Mouse (Mus musculus): ENCODE measurements at regions not wholly inside any gene's neighbourhood (a gene's known extent, or its start where the extent isn't known, plus 50 kb on each side); places are given as distances from the start of the nearest gene placed in this dataset.

DNA sequence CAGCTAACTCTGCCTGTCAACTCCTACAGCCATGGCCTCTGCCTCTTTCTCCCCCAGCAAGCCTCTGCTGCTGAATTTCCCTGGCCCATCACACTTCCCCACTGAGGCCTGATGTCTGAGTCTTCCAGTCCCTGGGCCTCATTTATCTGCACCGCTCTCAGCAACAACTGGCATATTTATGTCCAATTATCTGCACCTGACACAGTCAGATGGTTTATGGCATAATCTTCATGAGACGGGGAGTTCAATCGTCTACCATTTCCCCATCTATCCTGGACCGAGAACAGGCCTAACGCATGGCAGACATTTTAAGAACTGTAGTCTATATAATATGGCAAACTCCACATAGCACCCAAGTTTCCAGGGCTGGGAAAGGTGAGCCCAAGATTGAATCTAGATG, 1512.8 kb upstream of the Gm6569 start:
- DNase-seq = no peak

DNA sequence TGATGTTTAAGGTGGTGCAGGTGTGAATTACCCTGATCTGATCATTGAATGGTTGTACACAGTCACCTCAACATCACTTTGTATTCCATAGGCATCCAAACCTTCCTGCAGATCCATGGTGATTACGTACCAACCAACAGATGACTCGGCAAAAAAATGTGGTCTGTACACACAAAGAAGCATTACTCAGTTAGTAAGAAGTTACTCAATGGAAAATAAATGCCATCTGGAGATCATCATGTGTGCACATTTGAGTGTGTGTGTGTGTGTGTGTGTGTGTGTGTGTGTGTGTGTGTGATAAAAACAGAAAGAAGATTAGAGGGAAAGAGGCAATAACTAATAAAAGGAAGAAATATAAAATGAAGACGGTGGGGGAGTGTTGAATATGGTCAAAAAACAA, 1512.2 kb upstream of the Gm6569 start:
- DNase-seq = no peak

DNA sequence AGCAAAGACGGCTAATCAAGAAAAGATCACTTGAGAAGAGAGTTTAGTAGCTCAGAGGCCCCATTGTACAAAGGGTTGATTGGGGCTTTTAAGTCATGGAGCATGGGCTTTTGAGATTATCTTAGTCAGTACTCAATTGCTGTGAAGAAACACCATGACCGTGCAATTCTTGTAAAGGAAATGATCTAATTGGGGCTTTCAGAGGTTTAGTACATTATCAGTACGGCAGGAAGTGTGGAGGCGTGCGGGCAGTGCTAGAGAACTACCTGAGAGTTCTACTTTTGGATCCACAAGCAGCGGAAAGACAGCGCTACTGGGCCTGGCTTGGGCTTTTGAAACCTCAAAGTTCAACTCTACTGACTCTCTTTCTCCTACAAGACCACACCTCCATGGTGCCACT, 1511.2 kb upstream of the Gm6569 start:
- no peak for DNase-seq

DNA sequence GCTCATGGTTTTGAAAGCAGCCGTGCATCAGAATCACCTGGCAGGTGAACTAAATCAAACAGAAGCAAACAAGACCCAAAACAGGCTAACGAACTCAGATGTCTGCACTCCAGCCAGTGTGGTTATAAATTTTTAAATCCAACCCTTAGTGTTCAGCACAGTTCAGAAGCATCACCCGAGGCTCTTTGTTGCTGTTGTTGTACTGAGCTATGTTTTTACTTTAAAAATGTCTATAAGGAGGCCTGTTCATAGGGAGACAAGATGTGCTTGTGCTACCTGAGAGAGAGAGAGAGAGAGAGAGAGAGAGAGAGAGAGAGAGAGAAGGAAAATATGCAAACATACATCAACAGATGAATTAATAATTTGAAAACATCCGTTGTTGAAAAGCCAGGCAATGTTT, 1503.1 kb upstream of the Gm6569 start:
- DNase-seq = no peak

DNA sequence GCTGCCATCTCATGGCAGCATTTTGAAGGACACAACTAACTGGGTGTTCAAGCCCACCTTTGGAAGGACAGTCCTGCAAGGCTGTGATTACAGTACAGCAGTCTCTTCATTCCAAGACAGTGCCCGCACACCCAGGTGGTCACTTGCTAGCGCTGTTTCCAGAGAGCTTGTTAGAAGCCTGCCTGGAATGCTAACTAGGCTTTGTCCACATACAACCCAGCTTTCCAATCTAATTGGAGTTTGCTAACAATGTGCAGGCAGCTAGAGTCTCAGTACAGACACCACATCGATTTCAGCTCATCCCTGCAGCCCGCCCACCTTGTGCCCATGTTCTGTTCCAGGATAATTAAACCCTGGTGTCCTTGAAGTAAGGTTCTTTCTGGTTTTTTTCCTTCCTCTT, 1499.9 kb upstream of the Gm6569 start:
- no peak for DNase-seq

DNA sequence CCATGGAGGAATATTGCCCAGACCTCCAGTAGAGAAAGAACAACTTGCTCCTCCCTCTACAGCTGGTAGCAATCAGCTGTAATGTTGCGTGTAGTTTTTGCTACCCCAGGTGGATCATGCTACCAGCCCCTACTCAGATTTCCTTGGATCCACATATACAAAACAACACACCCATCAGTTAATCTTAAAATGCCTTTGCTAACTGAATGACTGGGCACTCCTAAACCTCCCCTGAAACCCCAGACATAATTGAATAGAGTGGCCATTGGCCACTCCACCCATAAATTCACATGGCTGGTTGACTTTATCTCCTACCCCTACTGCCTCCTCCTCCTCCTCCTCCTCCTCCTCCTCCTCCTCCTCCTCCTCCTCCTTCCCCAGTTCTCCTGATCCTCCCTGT, 1494.7 kb upstream of the Gm6569 start:
- DNase-seq = no peak

DNA sequence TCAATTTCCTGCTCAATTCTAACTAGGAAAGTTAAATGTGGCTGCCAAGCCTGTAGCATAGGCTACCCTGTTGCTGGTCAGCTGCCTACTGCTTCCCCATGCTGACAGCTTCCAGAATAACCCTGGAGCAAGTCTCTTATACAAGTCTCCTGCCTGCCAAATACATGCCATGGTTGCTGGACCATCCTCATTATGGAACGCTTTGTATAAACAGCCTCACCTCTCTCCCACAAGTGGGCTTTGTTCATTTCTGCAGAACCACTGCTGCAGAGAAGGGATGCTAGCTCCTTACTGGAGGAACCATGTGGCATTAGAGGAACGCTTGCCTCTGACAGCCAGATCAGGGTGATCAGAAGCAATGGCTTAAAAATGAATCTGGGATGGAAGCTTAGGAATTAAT, 1492.4 kb upstream of the Gm6569 start:
- DNase-seq = no peak

DNA sequence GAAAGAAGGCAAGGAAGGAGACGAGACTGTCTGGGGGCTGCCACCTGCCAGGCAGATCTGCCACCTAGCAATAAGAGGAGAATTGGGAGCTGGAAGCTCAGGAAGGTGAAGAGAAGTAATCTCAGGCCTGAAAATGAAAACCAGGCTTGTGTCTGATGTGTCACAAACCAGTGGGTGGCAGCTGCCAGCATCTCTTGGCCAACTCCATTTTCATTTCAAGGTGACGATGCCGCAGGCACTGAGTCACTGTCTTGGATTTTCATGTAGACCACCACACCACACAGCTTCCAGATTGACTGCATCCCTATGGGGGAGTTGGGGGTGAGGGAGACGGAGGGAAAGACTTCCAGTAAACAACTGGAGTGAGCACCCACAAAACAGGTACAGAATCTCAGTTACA, 1491.9 kb upstream of the Gm6569 start:
- DNase-seq = no peak

DNA sequence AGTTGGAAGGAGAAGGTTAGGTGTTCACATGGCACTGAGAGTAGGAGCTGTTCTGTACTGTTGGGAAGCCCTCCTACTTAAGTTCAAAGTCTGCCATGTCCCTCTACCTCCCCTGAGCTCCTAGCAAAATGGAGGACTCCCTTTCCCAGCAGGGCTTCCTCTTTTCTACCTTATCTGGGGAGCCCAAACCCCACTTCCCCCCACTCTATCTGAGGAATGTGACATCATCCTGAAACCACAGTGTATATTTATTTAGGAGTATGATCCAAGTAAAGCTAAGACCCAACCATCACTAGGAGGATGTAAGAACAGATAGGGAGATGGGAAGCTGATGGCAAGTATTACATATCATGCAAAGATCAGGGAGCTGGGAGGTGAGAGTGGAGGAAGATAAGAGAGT, 1490.6 kb upstream of the Gm6569 start:
- no peak for DNase-seq

DNA sequence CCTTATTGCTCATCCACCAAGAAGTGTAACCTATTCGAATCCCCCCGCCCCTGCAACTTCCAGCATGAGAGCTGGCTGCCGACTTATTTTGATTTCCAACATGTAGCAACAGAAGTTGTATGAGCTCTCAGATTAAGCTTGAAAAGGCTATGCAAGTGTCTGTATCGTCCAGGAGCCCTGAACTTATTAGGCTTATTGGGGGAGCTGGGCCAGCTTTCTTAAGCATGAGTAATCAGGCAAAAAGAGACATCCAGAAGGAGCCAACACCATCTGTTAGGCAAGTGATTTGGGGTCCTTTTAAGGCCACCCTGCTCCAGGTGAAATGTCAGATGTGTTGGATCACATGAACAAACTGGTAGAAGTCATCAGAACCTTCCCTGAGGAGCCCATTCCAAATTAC, 1481.0 kb upstream of the Gm6569 start:
- DNase-seq = no peak

DNA sequence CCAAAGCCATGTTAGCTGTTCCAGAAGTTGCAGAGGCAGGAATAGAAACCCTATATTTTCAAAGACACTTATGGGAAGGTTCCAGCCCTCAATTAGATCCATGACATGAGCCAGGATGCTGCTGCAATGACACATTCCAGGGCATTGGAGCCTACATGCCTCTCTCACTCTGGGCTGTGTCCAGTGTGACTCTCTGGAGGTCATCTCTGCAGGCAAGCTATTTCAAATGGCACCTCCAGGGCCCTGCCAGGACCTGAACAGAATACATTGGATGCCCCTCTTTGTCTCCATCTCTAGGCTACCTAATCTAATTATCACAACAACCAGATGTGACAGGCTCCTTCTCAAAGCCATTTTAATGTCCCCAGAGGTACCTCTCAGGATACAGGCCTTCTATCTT, 1478.7 kb upstream of the Gm6569 start:
- DNase-seq = no peak

DNA sequence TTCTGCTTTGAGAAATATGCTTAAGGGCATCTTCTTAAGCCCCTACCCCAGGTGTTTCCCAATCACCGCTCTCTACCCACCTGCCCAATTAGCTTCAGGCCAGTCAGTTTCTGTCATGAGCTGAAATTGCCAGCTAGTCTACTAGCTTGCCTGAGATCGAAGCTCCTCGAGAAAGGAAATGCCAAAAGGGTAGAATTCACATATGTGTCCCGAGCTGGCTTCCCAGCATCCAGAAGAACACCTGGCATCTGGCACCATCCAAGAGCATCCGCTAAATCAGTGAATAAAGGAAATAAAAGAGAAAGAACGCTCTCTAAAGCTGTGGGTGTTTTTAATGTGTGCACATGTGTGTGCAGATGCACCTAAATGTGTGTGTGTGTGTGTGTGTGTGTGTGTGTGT, 1474.7 kb upstream of the Gm6569 start:
- no peak for DNase-seq

DNA sequence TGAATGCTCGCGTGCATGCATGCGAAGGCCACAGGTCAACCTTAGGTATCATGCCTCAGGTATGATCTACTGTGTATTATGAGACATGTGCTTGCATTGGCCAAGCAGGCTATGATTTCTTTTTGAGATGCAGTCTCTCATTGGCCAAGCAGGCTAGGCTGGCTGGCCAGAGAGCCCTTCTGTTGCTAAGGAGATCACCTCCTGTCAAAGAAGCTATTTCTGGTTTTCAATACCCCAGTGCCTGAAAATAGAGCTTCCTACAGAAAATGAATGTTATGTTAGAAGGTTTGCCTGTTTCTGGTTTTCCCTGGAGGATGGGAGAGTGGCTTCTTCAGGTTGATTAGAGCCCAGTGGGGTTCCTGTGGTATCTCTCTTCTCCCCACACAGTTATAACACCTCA, 1474.3 kb upstream of the Gm6569 start:
- no peak for DNase-seq

DNA sequence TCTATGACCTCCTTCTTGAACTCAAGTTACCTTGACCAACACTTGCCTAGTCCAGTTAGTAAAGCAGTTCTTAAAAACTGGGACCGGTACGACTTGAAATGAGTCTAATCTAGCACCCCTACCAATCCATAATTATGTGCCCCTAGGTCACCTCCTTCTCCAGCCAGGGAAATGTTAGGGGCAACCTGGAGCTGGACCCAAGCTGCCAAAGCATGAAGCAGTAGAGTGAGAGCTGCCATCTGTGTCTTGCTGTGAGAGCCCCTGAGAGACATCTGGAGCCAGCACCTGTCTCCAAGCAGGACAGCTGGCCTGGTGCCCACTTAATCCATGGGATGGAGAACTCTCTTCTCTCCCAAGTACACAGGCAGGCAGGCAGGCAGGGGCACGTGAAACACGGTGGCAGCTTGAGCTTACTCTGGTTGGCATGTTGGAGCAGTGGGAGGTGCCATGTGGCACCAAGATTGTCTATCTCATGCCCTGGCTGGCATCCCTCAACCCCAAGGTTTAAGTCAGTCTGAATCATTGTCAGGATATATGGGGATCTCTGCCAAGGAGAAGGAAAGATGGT, 1473.8 kb upstream of the Gm6569 start:
- no peak for DNase-seq

DNA sequence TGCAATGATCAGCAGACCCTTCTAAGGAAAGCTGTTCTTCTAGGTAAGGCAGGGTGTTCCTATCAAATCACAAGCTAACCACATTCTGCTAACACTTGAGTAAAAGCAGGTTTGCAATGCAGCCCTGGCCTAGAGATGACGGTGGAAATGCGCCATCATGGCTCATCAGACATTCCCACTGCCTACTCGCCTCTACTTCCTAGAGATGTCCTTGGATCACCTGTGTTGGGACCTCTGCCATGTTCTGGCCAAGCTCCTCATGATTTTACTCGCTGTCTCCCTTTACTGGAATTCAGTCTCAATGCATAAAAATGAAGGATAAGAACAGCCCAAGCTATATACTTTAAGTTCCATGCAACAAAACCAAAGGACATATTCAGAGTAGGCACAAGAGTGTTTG, 1461.3 kb upstream of the Gm6569 start:
- no peak for DNase-seq

DNA sequence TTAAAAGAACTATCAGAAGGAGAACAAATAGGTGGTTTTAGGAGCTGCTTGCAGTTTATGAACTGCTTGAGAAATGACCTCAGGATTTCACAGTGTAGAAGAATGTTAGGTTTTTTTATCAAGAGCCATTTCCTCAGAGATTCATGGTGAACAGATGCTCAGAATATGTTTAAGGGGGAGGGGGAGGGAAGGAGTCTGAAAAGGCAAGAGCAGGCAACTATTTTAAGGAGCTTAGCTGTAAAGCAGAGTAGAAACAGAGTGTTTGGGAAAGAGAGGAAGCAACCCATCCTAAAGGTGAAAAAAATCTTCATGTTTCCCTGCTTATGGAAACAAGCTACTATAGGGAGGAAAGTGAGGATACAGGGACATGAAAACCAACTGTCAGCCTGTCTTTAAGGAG, 1457.2 kb upstream of the Gm6569 start:
- DNase-seq = no peak

DNA sequence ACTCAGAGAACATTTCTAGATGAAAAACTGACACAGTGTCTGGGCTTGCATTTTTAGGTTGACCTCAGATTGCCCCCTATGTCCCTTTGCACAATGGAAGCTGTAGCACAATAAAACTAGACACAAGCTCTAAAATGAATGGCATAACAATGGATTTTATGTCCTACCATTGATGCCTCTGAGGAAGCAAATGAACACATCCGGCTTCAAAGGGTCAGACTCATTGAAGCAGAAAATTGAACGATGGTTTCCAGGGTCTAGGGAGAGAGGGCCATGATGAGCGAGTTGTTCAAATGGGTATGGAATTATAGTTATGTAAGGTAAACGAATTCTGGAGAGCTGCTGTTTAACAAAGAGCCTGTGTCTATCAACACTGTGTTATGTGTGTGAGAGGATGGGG, 1455.1 kb upstream of the Gm6569 start:
- no peak for DNase-seq

DNA sequence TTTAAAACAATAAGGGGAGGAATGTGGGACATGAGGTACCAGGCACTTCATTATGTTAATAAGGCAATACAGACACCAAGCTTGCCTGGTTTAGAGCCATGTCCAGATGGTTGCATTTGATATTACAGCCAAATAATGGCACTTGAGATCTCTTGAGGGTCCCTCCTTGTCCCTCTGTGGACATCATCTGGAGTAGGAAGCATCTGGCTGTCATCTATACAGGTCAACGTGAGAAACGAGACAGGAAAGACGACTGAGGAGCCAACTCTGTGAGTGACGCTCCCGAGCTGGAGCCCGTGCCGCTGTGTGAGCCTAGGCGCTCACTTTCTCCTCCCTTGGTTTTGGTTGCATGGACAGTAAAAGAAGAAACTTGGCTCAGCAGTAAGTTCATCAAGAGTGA, 1453.2 kb upstream of the Gm6569 start:
- DNase-seq = no peak

DNA sequence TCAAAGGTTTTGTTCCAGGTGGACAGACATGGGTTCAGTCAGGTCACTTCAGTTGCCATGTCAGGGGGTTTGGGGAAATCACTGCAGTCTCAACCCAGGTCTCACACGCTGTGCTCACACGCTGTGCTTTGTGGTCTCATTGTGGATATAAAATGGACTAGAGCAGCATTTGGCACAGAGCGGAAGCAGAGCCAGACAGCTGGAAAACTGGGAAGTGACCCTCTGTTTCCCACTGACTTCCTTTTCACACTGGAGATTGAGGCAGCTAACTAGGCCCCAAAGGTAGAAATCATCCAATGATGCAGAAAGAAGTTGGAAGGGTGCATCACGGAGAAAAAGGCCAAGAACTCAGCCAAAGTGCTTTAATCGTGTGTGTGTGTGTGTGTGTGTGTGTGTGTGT, 1452.6 kb upstream of the Gm6569 start:
- DNase-seq = no peak

DNA sequence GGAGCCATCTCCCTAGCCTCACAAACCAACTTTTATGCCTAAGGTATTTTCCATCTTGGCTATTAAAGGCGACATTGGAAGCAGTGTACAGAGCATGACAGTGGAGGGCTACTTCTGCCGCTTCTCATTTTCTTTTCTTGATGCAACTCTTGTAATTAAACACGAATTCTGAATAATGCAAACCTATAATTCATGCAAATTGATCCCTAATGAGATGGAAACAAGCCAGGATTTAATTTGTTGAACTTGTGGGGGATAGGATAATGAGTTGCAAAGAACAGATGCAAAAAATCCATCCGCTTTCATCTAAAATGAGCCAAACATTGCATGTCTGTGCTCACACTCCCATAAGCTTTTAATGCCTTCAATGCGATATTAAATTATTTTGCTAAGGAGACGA, 1451.8 kb upstream of the Gm6569 start:
- no peak for DNase-seq

DNA sequence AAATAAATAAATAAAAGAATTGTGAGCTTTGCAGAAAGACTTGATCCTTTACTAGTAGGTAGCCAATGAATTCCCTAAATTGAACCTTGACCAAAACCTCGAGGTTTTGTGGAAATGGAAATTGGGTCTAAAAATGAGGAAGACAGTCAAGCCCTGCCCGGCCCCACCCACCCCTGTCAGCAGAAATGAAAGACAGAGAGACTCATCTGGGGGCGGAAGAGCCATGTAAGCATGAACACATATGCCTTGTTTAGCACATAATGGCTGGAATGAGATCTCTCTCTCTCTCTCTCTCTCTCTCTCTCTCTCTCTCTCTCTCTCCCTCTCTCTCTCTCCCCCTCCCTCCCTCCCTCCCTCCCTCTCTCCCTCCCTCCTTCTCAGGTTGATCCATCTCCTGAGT, 1451.3 kb upstream of the Gm6569 start:
- DNase-seq = no peak

DNA sequence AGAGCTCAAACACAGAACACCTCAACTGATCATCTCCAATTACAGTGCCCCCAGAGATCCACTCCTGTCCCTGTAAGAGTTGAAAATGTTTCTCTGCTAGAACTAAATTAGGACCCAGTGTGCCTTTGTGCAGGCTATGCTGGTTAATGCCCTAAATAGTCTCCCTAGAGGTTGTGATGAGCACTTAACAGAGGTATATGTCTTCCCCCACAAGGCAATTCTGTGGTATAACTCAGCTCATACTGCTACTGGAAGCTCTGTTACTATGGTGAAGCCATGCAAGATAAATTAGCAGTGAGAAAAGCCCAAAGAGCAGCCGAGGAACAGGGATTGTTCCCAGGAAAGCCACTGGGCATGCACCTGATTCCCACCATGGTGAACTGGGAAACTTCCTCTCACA, 1450.9 kb upstream of the Gm6569 start:
- no peak for DNase-seq

DNA sequence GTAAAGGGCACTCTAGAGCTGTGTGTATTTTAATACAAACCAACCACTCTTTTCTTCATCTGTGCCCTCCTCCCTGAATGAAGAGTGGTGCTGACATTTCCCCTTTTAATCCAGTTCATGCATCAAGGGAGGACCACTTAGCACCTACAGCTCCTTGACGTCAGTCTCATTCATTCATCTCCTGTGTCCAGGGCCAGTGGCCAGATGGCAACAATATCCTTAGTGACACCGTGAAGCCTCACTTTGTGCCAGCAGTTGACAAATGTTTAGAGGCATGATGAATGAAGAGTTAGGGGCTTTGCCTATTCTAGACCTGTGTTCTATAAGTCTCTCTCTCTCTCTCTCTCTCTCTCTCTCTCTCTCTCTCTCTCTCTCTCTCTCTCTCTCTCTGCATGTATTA, 1441.1 kb upstream of the Gm6569 start:
- DNase-seq = no peak

DNA sequence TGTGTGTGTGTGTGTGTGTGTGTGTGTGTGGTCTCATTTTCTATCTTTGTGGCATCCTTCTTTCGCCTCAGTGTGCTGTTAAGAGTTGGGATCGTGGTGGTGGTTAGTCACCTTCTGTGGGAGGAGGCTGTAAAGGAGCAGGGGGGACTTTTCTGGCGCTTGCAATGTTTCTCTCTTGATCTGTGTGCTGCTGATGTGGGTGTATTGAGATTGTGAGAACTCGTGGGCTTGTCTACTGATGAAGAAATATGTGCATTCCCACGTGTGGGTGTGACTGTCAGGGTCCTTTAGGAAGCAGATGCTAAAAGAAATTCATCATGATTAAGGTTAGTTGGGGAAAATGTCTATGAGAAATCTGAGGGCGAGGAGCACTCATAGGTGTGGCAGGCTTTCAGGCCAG, 1422.4 kb upstream of the Gm6569 start:
- DNase-seq = no peak

All from heart, adult 18-20 months (tissue).